Mouse (Mus musculus) heart, adult 8-10 months (tissue): ENCODE data around the gene Lad1. TPM values are rescaled to one million over a fixed set of nuclear protein-coding genes. Genes with fewer than 3 reads are reported as not detected.
A peak's percentile ranks its signal among the peaks of the same experiment; 100 is the strongest.

Source experiments
- DNase-seq: peaks from one replicate; pipeline ENCODE4 v3.0.0; 2022; ENCODE audit warnings: low spot score
- total RNA-seq, 4 experiments: library from RNA; stranded (reverse); gene quantifications; 2 replicates each; pipeline ENCODE4 v1.2.4; 2022

Gene Lad1
- total RNA-seq, 4 experiments from 2014 or later: 5.0 to 8.6 (median 5.5) TPM

- DNase-seq: no peak
Measured at GRCm38 (mm10) chr1:135877248-135877647, 58.9 kb downstream of the Lad1 start.

- peak; percentile 15 for DNase-seq
Measured at GRCm38 (mm10) chr1:135882385-135883109, 64.1 kb downstream of the Lad1 start.

Other genes with a start within 250 kb of the Lad1 start
- gene Nav1, start 211.3 kb upstream of the Lad1 start, total RNA-seq: 10 to 100 TPM; 14.8 to 19.1 (median 15.9) TPM
- gene Csrp1, start 98.5 kb upstream of the Lad1 start, total RNA-seq: 10 to 100 TPM; 36.0 to 45.8 (median 40.9) TPM
- gene Phlda3, start 52.5 kb upstream of the Lad1 start, total RNA-seq: 10 to 100 TPM in 1 of 4 experiments, 1 to 10 TPM in 3; 7.2 to 12.7 (median 8.4) TPM
- gene Tnni1, start 39.2 kb upstream of the Lad1 start, total RNA-seq: 1 to 10 TPM in 2 of 4 experiments, under 1 TPM in 2; 0.44 to 2.4 (median 1.1) TPM
- over 10,000 TPM in 2 of 4 experiments, 1,000 to 10,000 TPM in 2; 8,821 to 11,650 (median 10,060) TPM for gene Tnnt2, start 17.8 kb downstream of the Lad1 start, total RNA-seq
- not detected for gene Pkp1, start 100.6 kb downstream of the Lad1 start, total RNA-seq
- gene Igfn1, start 187.7 kb downstream of the Lad1 start, total RNA-seq: under 1 TPM; 0.05 to 0.16 (median 0.10) TPM
- gene Tmem9, start 189.6 kb downstream of the Lad1 start, total RNA-seq: 10 to 100 TPM; 12.6 to 21.0 (median 17.3) TPM
- gene Ascl5, start 232.2 kb downstream of the Lad1 start, total RNA-seq: not detected
- 10 to 100 TPM; 15.3 to 19.4 (median 18.4) TPM for gene Cacna1s, start 234.2 kb downstream of the Lad1 start, total RNA-seq